Mouse (Mus musculus): Measurements from ENCODE around the gene Rnf169. TPM values are rescaled to one million over a fixed set of nuclear protein-coding genes. Genes with fewer than 3 reads are reported as not detected.

Rnf169 gene
- 3.6 and 4.9 TPM in 2 replicates for polyA plus RNA-seq (2014; fragmentation: Nextera tagmentation; extraction: Ambion mirVana)

DNA sequence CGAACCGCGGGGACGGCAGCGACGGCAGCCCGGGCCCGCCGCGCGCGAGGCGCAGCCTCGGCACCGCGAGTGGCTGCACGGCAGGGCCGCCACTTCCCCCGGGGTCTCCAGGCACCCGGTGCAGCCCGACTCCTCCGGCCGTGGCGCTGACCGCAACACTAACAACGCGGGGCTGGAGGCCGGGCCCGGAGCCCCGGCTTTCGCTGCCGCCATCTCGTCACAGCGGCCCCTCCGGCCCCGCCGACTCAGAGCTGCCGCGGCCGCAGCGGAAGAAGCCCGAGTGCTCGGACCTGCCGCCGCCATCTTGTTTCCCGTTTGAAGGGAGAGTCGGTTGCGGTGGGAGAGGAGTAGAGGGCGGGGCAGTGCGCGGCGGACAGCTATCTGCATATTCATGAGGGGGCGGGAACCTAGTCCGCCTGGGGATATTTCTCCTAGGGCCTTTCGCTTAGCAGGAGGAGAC lies at the start of gene Rnf169:
TSS of gene Rnf169 (minus strand) at position 317 of the 460 bp plus-strand sequence.
- under 1% methylated on average over 38 of the region's 55 CpGs for WGBS
- H3K4me3 ChIP-seq (ENCODE audit: low read depth, low read length): peak within 1 kb of the TSS; percentile 95
- peak; percentile 97 for ATAC-seq

DNA sequence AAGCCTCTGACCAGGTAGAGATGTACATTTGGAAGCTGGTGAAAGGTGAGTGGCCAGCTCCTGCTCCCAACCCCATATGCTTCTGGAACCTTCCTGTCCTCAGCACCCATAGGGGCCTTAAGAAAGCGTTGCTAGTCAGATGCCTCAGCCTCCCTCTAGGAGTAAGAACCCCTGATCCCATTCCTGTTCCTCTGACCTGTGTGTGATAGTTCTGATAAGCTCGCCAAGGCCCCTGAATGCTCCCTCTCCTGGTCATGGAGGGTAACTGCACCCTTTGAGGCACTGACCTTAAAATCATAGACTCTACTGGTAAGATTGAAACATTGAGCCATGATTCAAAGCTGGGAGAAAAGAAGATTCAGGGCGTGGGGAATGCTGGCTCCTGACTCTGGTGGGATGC lies 49.1 kb upstream of the Rnf169 start:
- no peak overlapping the region for H3K27ac ChIP-seq (ENCODE audit: low read depth, low read length)
- H3K4me2 ChIP-seq (ENCODE audit: low read length): no peak overlapping the region
- 49% methylated on average over 3 of the region's 3 CpGs for WGBS
- no peak overlapping the region for H3K4me3 ChIP-seq (ENCODE audit: low read depth, low read length)
- DNase-seq (ENCODE audit: low spot score): peak; percentile 11
- H3K9ac ChIP-seq (ENCODE audit: low read length): no peak overlapping the region
- H3K36me3 ChIP-seq (ENCODE audit: control insufficient read depth, insufficient read depth, low read length): no peaks in the 10 kb centered on the region
- H3K9me3 ChIP-seq (replicated peaks; ENCODE audit: control insufficient read depth, low read length): no peaks in the 10 kb centered on the region
- ATAC-seq: no peak
- H3K4me1 ChIP-seq (ENCODE audit: control insufficient read depth, insufficient read depth, low read length): no peaks in the 10 kb centered on the region
- no peaks in the 10 kb centered on the region for H3K27me3 ChIP-seq (replicated peaks; ENCODE audit: control insufficient read depth, insufficient read depth, low read length)

More for the DNA sequence above, at the start of gene Rnf169:
- H3K27ac ChIP-seq (ENCODE audit: low read depth, low read length): peak within 1 kb of the TSS; percentile 96
- no peaks in the 10 kb centered on the region for H3K36me3 ChIP-seq (ENCODE audit: control insufficient read depth, insufficient read depth, low read length)
- H3K4me2 ChIP-seq (ENCODE audit: low read length): peak within 1 kb of the TSS; percentile 77
- H3K9ac ChIP-seq (ENCODE audit: low read length): peak within 1 kb of the TSS; percentile 95
- no peaks in the 10 kb centered on the region for H3K9me3 ChIP-seq (replicated peaks; ENCODE audit: control insufficient read depth, low read length)
- no peaks in the 10 kb centered on the region for H3K27me3 ChIP-seq (replicated peaks; ENCODE audit: control insufficient read depth, insufficient read depth, low read length)
- peak; percentile 97 for DNase-seq (ENCODE audit: low spot score)
- H3K4me1 ChIP-seq (ENCODE audit: control insufficient read depth, insufficient read depth, low read length): peaks cover 10% of the 10 kb centered on the region

DNA sequence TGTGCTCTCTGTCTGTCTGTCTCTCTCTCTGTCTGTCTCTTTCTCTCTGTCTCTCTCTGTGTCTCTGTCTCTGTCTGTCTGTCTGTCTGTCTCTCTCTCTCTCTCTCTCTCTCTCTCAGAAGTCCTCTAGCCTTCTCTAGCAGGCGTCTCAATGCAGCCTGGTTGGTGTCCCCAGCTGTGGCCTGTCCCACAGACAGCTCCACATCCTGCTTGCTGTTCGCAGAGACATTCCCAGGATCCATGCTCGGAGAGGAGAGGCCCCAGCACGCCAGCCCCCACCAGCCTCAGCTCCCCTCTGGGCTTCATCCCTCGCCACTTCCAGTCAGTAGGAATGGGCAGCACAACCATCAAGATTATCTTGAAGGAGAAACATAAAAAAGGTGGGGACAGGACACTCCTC lies 47.1 kb upstream of the Rnf169 start:
- DNase-seq (ENCODE audit: low spot score): no peak
- no peak overlapping the region for H3K4me3 ChIP-seq (ENCODE audit: low read depth, low read length)
- H3K27ac ChIP-seq (ENCODE audit: low read depth, low read length): no peak overlapping the region
- no peaks in the 10 kb centered on the region for H3K9me3 ChIP-seq (replicated peaks; ENCODE audit: control insufficient read depth, low read length)
- no peaks in the 10 kb centered on the region for H3K4me1 ChIP-seq (ENCODE audit: control insufficient read depth, insufficient read depth, low read length)
- WGBS: 74% methylated on average over 5 of the region's 5 CpGs
- no peaks in the 10 kb centered on the region for H3K36me3 ChIP-seq (ENCODE audit: control insufficient read depth, insufficient read depth, low read length)
- ATAC-seq: no peak
- no peak overlapping the region for H3K9ac ChIP-seq (ENCODE audit: low read length)
- H3K27me3 ChIP-seq (replicated peaks; ENCODE audit: control insufficient read depth, insufficient read depth, low read length): no peaks in the 10 kb centered on the region
- H3K4me2 ChIP-seq (ENCODE audit: low read length): no peak overlapping the region

DNA sequence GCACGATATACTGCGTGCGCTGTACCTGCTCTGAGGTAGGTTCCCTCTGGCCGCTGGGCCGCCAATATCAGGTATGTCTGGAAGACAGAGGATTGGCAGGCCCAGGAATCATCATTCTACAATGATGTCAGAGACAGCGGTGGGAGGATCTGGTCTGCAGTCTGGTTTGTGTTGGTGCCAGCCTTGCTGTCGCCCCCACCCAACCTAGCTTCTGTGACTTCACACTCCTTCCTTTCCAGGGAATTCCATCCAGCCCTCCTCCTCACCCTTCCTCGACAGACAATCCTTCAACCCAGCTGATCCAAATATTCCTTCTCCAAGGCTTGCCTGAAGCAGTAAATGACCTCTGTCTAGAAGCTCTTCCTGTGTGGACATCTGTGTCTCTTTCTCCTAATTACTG lies 36.8 kb upstream of the Rnf169 start:
- Histone ChIP-seq H3K9me3 (replicated peaks; ENCODE audit: control insufficient read depth, low read length) (no peaks in the 10 kb centered on the region), H3K36me3 (ENCODE audit: control insufficient read depth, insufficient read depth, low read length) (no peaks in the 10 kb centered on the region), H3K9ac (ENCODE audit: low read length) (no peak overlapping the region), H3K27ac (ENCODE audit: low read depth, low read length) (no peak overlapping the region), H3K4me2 (ENCODE audit: low read length) (no peak overlapping the region), H3K27me3 (replicated peaks; ENCODE audit: control insufficient read depth, insufficient read depth, low read length) (no peaks in the 10 kb centered on the region), H3K4me3 (ENCODE audit: low read depth, low read length) (no peak overlapping the region), H3K4me1 (ENCODE audit: control insufficient read depth, insufficient read depth, low read length) (no peaks in the 10 kb centered on the region)
- WGBS: 92% methylated on average over 8 of the region's 8 CpGs
- ATAC-seq: no peak
- no peak for DNase-seq (ENCODE audit: low spot score)

GRCm38 (mm10) chr7:100014123-100014600 lies 33.9 kb upstream of the Rnf169 start:
- ATAC-seq (no peak), DNase-seq (ENCODE audit: low spot score) (no peak)
- no peak overlapping the region for H3K4me2 ChIP-seq (ENCODE audit: low read length)
- H3K36me3 ChIP-seq (ENCODE audit: control insufficient read depth, insufficient read depth, low read length): no peaks in the 10 kb centered on the region
- H3K4me3 ChIP-seq (ENCODE audit: low read depth, low read length): no peak overlapping the region
- peaks cover 1% of the 10 kb centered on the region; the same call in 1 of the 2 replicates for H3K27me3 ChIP-seq (replicated peaks; ENCODE audit: control insufficient read depth, insufficient read depth, low read length)
- H3K4me1 ChIP-seq (ENCODE audit: control insufficient read depth, insufficient read depth, low read length): no peaks in the 10 kb centered on the region
- H3K27ac ChIP-seq (ENCODE audit: low read depth, low read length): no peak overlapping the region
- H3K9ac ChIP-seq (ENCODE audit: low read length): no peak overlapping the region
- WGBS: 67% methylated on average over 8 of the region's 8 CpGs
- H3K9me3 ChIP-seq (replicated peaks; ENCODE audit: control insufficient read depth, low read length): no peaks in the 10 kb centered on the region

DNA sequence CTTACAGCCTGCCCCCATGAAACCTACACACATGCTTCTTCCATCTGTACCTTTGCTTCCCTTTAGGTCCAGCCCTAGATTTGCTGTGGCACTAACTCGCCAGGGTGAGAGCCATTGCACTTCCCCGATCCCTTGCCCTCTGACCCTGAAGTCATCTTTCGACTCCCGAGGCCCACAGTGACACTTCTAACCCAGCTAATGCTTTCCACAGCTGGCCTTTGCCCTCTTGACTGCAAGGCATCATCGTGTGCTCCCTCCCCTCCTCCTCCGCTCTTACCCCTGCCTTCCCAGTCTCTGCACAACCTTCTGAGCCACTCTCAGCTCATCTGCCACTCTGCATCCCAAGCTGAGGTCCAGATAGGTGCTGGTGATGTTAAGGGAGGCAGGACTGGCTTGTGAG lies 32.3 kb upstream of the Rnf169 start:
- no peak overlapping the region for H3K4me3 ChIP-seq (ENCODE audit: low read depth, low read length)
- WGBS: 67% methylated on average over 6 of the region's 6 CpGs

DNA sequence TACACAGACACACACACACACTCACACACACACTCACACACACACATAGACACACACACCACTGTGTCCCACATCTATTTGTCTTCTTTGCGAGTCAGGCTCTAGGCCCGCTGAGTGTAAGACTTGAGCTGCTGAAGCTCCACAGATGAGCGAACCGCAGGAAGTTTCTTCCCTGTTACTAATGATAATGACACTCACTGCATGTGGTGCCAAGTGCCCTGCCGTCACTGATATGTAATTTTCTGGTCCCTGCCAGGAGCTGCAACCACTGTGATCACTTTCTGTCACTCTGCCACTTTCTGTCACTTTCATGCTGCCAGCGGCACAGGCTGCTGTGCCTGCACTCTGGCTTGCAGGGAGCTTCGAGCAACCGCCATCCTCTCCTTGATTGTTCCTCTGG lies 31.8 kb upstream of the Rnf169 start:
- H3K9ac ChIP-seq (ENCODE audit: low read length): no peak overlapping the region
- WGBS: 65% methylated on average over 8 of the region's 8 CpGs
- no peak overlapping the region for H3K4me2 ChIP-seq (ENCODE audit: low read length)
- no peak for ATAC-seq
- peaks cover 21% of the 10 kb centered on the region for H3K27me3 ChIP-seq (replicated peaks; ENCODE audit: control insufficient read depth, insufficient read depth, low read length)
- H3K27ac ChIP-seq (ENCODE audit: low read depth, low read length): no peak overlapping the region
- no peaks in the 10 kb centered on the region for H3K4me1 ChIP-seq (ENCODE audit: control insufficient read depth, insufficient read depth, low read length)
- peak; percentile 47 for DNase-seq (ENCODE audit: low spot score)
- H3K9me3 ChIP-seq (replicated peaks; ENCODE audit: control insufficient read depth, low read length): no peaks in the 10 kb centered on the region
- no peak overlapping the region for H3K4me3 ChIP-seq (ENCODE audit: low read depth, low read length)
- no peaks in the 10 kb centered on the region for H3K36me3 ChIP-seq (ENCODE audit: control insufficient read depth, insufficient read depth, low read length)

More for the DNA sequence above, 32.3 kb upstream of the Rnf169 start:
- Histone ChIP-seq H3K27me3 (replicated peaks; ENCODE audit: control insufficient read depth, insufficient read depth, low read length) (peaks cover 17% of the 10 kb centered on the region), H3K9ac (ENCODE audit: low read length) (no peak overlapping the region), H3K27ac (ENCODE audit: low read depth, low read length) (no peak overlapping the region), H3K9me3 (replicated peaks; ENCODE audit: control insufficient read depth, low read length) (no peaks in the 10 kb centered on the region), H3K4me1 (ENCODE audit: control insufficient read depth, insufficient read depth, low read length) (no peaks in the 10 kb centered on the region), H3K4me2 (ENCODE audit: low read length) (no peak overlapping the region), H3K36me3 (ENCODE audit: control insufficient read depth, insufficient read depth, low read length) (no peaks in the 10 kb centered on the region)
- DNase-seq (ENCODE audit: low spot score) (no peak), ATAC-seq (no peak)

GRCm38 (mm10) chr7:100010711-100011110 lies 30.5 kb upstream of the Rnf169 start:
- ATAC-seq (no peak), DNase-seq (ENCODE audit: low spot score) (no peak)
- peaks cover 26% of the 10 kb centered on the region for H3K27me3 ChIP-seq (replicated peaks; ENCODE audit: control insufficient read depth, insufficient read depth, low read length)
- H3K4me1 ChIP-seq (ENCODE audit: control insufficient read depth, insufficient read depth, low read length): no peaks in the 10 kb centered on the region
- H3K4me3 ChIP-seq (ENCODE audit: low read depth, low read length): no peak overlapping the region
- no peak overlapping the region for H3K27ac ChIP-seq (ENCODE audit: low read depth, low read length)
- H3K9ac ChIP-seq (ENCODE audit: low read length): no peak overlapping the region
- no peaks in the 10 kb centered on the region for H3K36me3 ChIP-seq (ENCODE audit: control insufficient read depth, insufficient read depth, low read length)
- no peaks in the 10 kb centered on the region for H3K9me3 ChIP-seq (replicated peaks; ENCODE audit: control insufficient read depth, low read length)
- 74% methylated on average over 5 of the region's 5 CpGs for WGBS
- no peak overlapping the region for H3K4me2 ChIP-seq (ENCODE audit: low read length)

GRCm38 (mm10) chr7:100009640-100010039 lies 29.4 kb upstream of the Rnf169 start:
- no peaks in the 10 kb centered on the region for H3K36me3 ChIP-seq (ENCODE audit: control insufficient read depth, insufficient read depth, low read length)
- 12% methylated on average over 11 of the region's 11 CpGs for WGBS
- H3K9me3 ChIP-seq (replicated peaks; ENCODE audit: control insufficient read depth, low read length): no peaks in the 10 kb centered on the region
- H3K9ac ChIP-seq (ENCODE audit: low read length): no peak overlapping the region
- peaks cover 37% of the 10 kb centered on the region for H3K27me3 ChIP-seq (replicated peaks; ENCODE audit: control insufficient read depth, insufficient read depth, low read length)
- ATAC-seq (peak; percentile 44; the same call in 1 of the 2 replicates), DNase-seq (ENCODE audit: low spot score) (peak; percentile 69)
- no peak overlapping the region for H3K4me2 ChIP-seq (ENCODE audit: low read length)
- H3K27ac ChIP-seq (ENCODE audit: low read depth, low read length): no peak overlapping the region
- no peak overlapping the region for H3K4me3 ChIP-seq (ENCODE audit: low read depth, low read length)
- H3K4me1 ChIP-seq (ENCODE audit: control insufficient read depth, insufficient read depth, low read length): no peaks in the 10 kb centered on the region
